Mouse (Mus musculus) liver, adult 2 months (tissue): ENCODE data around the gene Ablim2. TPM values are rescaled to one million over a fixed set of nuclear protein-coding genes. Genes with fewer than 3 reads are reported as not detected.

Experiments
- DNase-seq: peaks from one replicate; pipeline ENCODE4 v3.0.0-alpha.2; 2011; ENCODE audit warnings: low read depth, low spot score; ENCODE audit errors: extremely low read depth
- H3K27ac ChIP-seq: fragments of 200-500 bp; replicated peaks from 2 replicates; pipeline ENCODE4 v1.5.1; 2012; ENCODE audit warnings: low read depth, mild to moderate bottlenecking, control low read depth, inconsistent platforms, low read length; ENCODE audit not compliant: insufficient read depth
- H3K27me3 ChIP-seq: fragments of 200-500 bp; 2 replicates; pipeline ENCODE4 v1.6.1; 2012; ENCODE audit warnings: mild to moderate bottlenecking, moderate library complexity, low read length, inconsistent platforms; ENCODE audit not compliant: control insufficient read depth, insufficient read depth
- H3K36me3 ChIP-seq: fragments of 200-500 bp; 2 replicates; pipeline ENCODE4 v1.6.1; 2012; ENCODE audit warnings: low read length, inconsistent platforms; ENCODE audit not compliant: control insufficient read depth, insufficient read depth
- H3K4me1 ChIP-seq: fragments of 200-500 bp; 2 replicates; pipeline ENCODE4 v1.6.1; 2011; ENCODE audit warnings: low read length; ENCODE audit not compliant: control insufficient read depth, insufficient read depth
- H3K4me3 ChIP-seq: fragments of 200-500 bp; 2 replicates; pipeline ENCODE4 v1.5.1; 2011; ENCODE audit warnings: low read depth, mild to moderate bottlenecking, control low read depth, low read length, moderate library complexity; ENCODE audit not compliant: insufficient read depth
- H3K79me2 ChIP-seq: fragments of 200-500 bp; 2 replicates; pipeline ENCODE4 v1.6.1; 2012; ENCODE audit warnings: inconsistent platforms, mild to moderate bottlenecking, low read length, moderate library complexity; ENCODE audit not compliant: control insufficient read depth, insufficient read depth
- H3K9ac ChIP-seq: fragments of 200-500 bp; 2 replicates; pipeline ENCODE4 v1.6.1; 2012; ENCODE audit warnings: low read depth, mild to moderate bottlenecking, control low read depth, inconsistent platforms, low read length
- CTCF ChIP-seq: fragments of 200-500 bp; IDR thresholded peaks from 2 replicates; pipeline ENCODE4 v1.5.1; 2011; ENCODE audit warnings: low read depth, low read length, control low read depth
- POLR2A ChIP-seq: fragments of 200-500 bp; IDR thresholded peaks from 2 replicates; pipeline ENCODE4 v1.6.1; 2011; ENCODE audit warnings: low read length, control low read depth; ENCODE audit not compliant: insufficient read depth; ENCODE audit errors: extremely low read depth
- WGBS: fragments of 180-500 bp; shearing (Covaris S2); methylation state at CpG from one replicate; pipeline ENCODE4 v1.1.7; 2018; 5-methylcytosine and 5-hydroxymethylcytosine counted together
- polyA plus RNA-seq: library from polyadenylated mRNA; depleted of rRNA; stranded (reverse); fragments of >200 nt; gene quantifications from 2 replicates; pipeline ENCODE4 v1.2.3, GENCODE M21; 2012
- total RNA-seq: library from RNA; depleted of rRNA; stranded (reverse); fragments of >200 nt; gene quantifications from 2 replicates; pipeline ENCODE4 v1.2.3, GENCODE M21; 2014

Gene Ablim2
- total and polyA plus RNA-seq, 2 experiments, result 2.3 to 5.9 TPM

DNA sequence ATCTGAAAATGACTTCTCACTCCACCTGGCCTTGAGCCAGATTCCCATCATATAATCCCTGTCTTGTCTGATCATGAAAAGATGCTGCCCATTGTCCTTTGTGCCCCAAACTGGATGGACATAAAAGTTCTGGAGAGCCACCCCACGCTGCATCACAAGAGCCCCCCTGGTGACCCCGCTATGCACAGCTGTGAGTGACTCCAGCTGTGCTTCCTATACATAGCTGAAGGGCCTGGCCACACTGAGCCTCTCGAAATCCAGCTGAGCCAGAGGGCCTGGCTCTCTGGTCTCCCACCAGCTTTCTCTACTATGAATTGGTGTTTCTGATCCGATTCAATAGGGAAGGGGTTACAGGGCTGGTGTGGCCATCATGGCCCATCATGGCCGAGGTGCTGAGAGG, 38.5 kb downstream of the Ablim2 start:
- H3K36me3 ChIP-seq, result no peaks in the 10 kb centered on the region
- no peak overlapping the region for H3K27ac ChIP-seq
- H3K9ac ChIP-seq, result no peak overlapping the region
- 78% methylated on average over 5 of the region's 5 CpGs for WGBS
- H3K4me3 ChIP-seq, result no peak overlapping the region
- DNase-seq, result no peak
- no peaks in the 10 kb centered on the region for H3K27me3 ChIP-seq
- H3K79me2 ChIP-seq, result no peaks in the 10 kb centered on the region
- H3K4me1 ChIP-seq, result no peaks in the 10 kb centered on the region
- TF ChIP-seq CTCF (no peak), POLR2A (no peak)

DNA sequence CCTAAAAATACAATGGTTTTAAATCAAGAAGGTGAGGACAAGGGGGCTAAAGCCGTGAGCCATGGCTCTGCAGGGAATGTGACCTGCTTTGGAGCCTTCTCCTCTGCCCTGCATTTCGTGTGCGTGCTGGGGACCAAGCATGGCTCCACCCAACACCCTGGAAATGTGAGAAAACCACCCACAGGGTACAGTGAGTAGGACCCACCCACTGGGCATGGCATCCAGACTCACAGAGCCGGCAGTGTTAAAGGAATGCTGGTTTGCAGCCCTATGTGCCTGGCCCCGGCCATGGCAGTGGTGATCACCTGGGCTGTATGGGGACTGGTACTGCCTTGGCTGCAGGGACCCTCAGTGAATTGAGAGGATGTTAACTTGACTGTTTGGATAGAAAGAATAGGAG, 41.4 kb downstream of the Ablim2 start:
- H3K79me2 ChIP-seq, result no peaks in the 10 kb centered on the region
- H3K4me3 ChIP-seq, result no peak overlapping the region
- no peak overlapping the region for H3K27ac ChIP-seq
- no peaks in the 10 kb centered on the region for H3K27me3 ChIP-seq
- 54% methylated on average over 5 of the region's 5 CpGs for WGBS
- H3K9ac ChIP-seq, result no peak overlapping the region
- H3K4me1 ChIP-seq, result no peaks in the 10 kb centered on the region
- H3K36me3 ChIP-seq, result no peaks in the 10 kb centered on the region
- TF ChIP-seq POLR2A, result no peak
- TF ChIP-seq CTCF, result no peak
- DNase-seq, result no peak

DNA sequence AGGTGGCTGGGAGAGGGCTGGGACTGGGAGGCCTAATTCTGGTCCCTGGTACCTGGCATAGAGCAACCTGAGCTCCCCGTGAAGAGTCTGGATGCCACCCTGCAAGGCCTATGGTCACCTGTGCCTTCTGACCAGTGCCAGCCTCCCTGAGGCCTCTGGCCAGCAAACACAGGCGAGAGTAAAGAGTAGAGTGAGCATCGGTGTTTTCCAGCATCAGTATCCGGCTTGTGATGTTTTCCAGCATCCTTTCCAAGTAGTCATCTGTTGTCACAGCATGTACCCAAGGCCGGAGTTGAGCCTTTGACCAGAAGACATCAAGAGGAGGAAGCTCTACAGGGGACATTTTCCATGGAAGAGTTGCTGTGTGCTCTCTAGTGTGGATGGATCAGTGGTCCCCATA, 45.7 kb downstream of the Ablim2 start:
- Histone ChIP-seq H3K4me1 (no peaks in the 10 kb centered on the region), H3K27ac (no peak overlapping the region), H3K9ac (no peak overlapping the region), H3K27me3 (no peaks in the 10 kb centered on the region), H3K36me3 (no peaks in the 10 kb centered on the region), H3K79me2 (no peaks in the 10 kb centered on the region), H3K4me3 (no peak overlapping the region)
- DNase-seq, result no peak
- TF ChIP-seq POLR2A (no peak), CTCF (no peak)
- 88% methylated on average over 5 of the region's 5 CpGs for WGBS

DNA sequence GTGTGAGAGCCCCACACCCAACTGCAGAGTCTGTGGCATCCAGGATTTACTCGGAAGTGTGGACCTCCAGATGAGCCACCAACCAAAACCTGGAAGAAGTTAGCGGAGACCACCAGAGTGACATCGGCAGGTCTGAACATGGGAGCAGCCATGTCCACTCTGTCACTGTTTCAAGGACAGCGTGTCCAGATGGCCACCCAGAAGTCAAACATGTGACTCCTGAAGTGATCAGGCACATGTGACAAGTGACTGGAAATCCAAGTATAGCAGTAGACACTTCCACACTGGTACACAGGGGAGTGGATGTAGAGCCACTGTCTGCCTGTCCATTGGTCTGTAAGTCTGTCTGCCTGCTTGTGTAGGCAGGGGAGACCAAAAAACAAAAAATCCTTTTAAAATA, 47.0 kb downstream of the Ablim2 start:
- Histone ChIP-seq H3K27me3 (no peaks in the 10 kb centered on the region), H3K79me2 (no peaks in the 10 kb centered on the region), H3K4me3 (no peak overlapping the region), H3K36me3 (no peaks in the 10 kb centered on the region), H3K9ac (no peak overlapping the region), H3K4me1 (no peaks in the 10 kb centered on the region), H3K27ac (no peak overlapping the region)
- WGBS, result 92% methylated on average over 4 of the region's 4 CpGs
- DNase-seq, result no peak
- TF ChIP-seq CTCF (no peak), POLR2A (no peak)

DNA sequence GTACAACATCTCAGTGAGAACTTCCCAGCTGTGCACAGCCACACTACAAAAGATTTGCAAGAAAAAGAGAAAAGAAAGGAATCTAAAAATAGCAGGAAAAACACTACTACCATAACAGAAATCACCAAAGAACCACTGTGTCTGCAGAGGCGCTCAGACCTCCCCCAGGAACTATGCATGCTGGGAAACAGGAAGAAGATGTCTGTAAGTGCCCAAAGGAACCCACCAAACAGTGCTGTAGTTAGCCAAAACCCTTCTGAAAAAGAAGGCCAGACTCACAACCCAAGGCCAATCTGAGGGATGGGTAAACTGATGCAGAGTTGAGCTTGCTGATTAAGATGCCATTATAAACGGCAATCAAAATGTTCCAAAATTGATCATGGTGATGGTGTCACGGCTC, 47.5 kb downstream of the Ablim2 start:
- Histone ChIP-seq H3K9ac (no peak overlapping the region), H3K4me1 (no peaks in the 10 kb centered on the region), H3K79me2 (no peaks in the 10 kb centered on the region), H3K27me3 (no peaks in the 10 kb centered on the region), H3K4me3 (no peak overlapping the region), H3K36me3 (no peaks in the 10 kb centered on the region), H3K27ac (no peak overlapping the region)
- WGBS, result 87% methylated on average over 3 of the region's 3 CpGs
- no peak for DNase-seq
- TF ChIP-seq POLR2A, result no peak

DNA sequence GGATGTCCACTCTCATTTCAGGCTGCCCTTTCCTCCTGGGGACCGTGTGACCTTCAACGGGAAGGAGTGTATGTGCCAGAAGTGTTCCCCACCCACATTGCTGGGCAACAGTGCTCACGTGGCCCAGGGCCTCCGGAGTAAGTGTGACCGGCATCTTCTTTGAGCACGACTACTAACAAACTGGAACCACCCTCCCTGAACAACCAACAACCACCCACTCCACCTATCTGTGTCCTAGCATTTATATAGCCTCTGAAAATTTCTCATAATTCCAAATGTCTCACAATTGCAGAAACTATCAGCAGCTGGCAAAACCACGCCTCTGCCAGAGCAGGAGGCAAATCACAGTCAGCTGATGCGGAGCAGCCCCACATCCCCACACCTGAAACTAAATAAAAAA, 49.3 kb downstream of the Ablim2 start:
- no peak overlapping the region for H3K27ac ChIP-seq
- H3K4me1 ChIP-seq, result no peaks in the 10 kb centered on the region
- H3K79me2 ChIP-seq, result no peaks in the 10 kb centered on the region
- no peak overlapping the region for H3K4me3 ChIP-seq
- no peak overlapping the region for H3K9ac ChIP-seq
- no peak for DNase-seq
- no peaks in the 10 kb centered on the region for H3K36me3 ChIP-seq
- TF ChIP-seq CTCF, result no peak
- TF ChIP-seq POLR2A, result no peak
- WGBS, result 79% methylated on average over 8 of the region's 8 CpGs
- no peaks in the 10 kb centered on the region for H3K27me3 ChIP-seq

DNA sequence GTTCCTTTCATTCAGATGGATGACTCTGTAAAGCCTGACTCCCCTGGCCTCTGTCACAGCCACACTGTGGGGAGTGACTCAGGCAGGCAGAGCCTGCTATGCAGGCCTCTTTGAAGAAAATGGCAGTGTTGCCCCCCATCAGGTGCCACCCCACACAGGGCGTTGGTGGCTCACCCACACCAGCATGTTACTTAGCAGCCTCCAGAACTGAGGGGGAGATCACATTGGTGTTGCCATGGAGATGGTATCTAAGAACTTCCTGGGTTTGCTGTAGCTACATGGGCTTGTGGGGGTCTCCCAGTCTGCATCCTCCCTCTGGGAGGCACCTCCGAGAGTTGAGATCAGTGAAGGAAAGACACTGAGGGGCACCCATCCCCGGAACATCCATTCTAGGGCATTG, 52.8 kb downstream of the Ablim2 start:
- WGBS, result 72% methylated on average over 3 of the region's 3 CpGs

More for the DNA sequence above, 52.8 kb downstream of the Ablim2 start:
- no peaks in the 10 kb centered on the region for H3K79me2 ChIP-seq
- no peak overlapping the region for H3K9ac ChIP-seq
- TF ChIP-seq POLR2A (no peak), CTCF (no peak)
- H3K27ac ChIP-seq, result no peak overlapping the region
- H3K4me3 ChIP-seq, result no peak overlapping the region
- no peaks in the 10 kb centered on the region for H3K4me1 ChIP-seq
- DNase-seq, result no peak
- H3K36me3 ChIP-seq, result no peaks in the 10 kb centered on the region
- no peaks in the 10 kb centered on the region for H3K27me3 ChIP-seq
